Mouse (Mus musculus) embryonic facial prominence, embryonic 11.5 days (tissue): ENCODE data around the gene Fam171b. TPM values are rescaled to one million over a fixed set of nuclear protein-coding genes. Genes with fewer than 3 reads are reported as not detected.

Experiments
- ATAC-seq: fragments of 200-750 bp; cut with Nextera tagmentation; replicated peaks from 2 replicates; pipeline ENCODE4 v1.8.0; 2017; ENCODE audit warnings: low read depth; ENCODE audit not compliant: insufficient number of reproducible peaks, low FRiP score, low TSS enrichment
- DNase-seq: peaks from one replicate; pipeline ENCODE4 v3.0.0-alpha.2; 2015; ENCODE audit warnings: low spot score
- H3K27ac ChIP-seq: fragments of 300-500 bp; sonication (generic); replicated peaks from 2 replicates; pipeline ENCODE4 v1.5.1; 2014; ENCODE audit warnings: mild to moderate bottlenecking, low read depth, low read length, control low read depth
- H3K27me3 ChIP-seq: fragments of 300-500 bp; sonication (generic); 2 replicates; pipeline ENCODE4 v1.6.1; 2014; ENCODE audit warnings: mild to moderate bottlenecking, low read length, moderate library complexity, mixed read lengths; ENCODE audit not compliant: control insufficient read depth, insufficient read depth
- H3K36me3 ChIP-seq: fragments of 300-500 bp; sonication (generic); replicated peaks from 2 replicates; pipeline ENCODE4 v1.6.1; 2014; ENCODE audit warnings: low read depth, mild to moderate bottlenecking, low read length, moderate library complexity, mixed read lengths; ENCODE audit not compliant: control insufficient read depth, insufficient read depth
- H3K4me1 ChIP-seq: fragments of 300-500 bp; sonication (generic); 2 replicates; pipeline ENCODE4 v1.6.1; 2014; ENCODE audit warnings: low read length, mixed read lengths; ENCODE audit not compliant: control insufficient read depth, insufficient read depth
- H3K4me2 ChIP-seq: fragments of 300-500 bp; sonication (generic); 2 replicates; pipeline ENCODE4 v1.6.1; 2014; ENCODE audit warnings: low read depth, mild to moderate bottlenecking, control low read depth, low read length, moderate library complexity
- H3K4me3 ChIP-seq: fragments of 300-500 bp; sonication (generic); 2 replicates; pipeline ENCODE4 v1.5.1; 2014; ENCODE audit warnings: low read depth, low read length, control low read depth
- H3K9ac ChIP-seq: fragments of 300-500 bp; sonication (generic); replicated peaks from 2 replicates; pipeline ENCODE4 v1.6.1; 2014; ENCODE audit warnings: mild to moderate bottlenecking, control low read depth, low read length
- H3K9me3 ChIP-seq: fragments of 300-500 bp; sonication (generic); replicated peaks from 2 replicates; pipeline ENCODE4 v1.6.1; 2016; ENCODE audit warnings: mild to moderate bottlenecking, low read length, inconsistent platforms, mixed read lengths; ENCODE audit not compliant: control insufficient read depth
- WGBS: fragments of 180-500 bp; shearing (Covaris S2); extraction: QIAGEN DNeasy Blood & Tissue Kit; methylation state at CpG from one replicate; pipeline ENCODE4 v1.1.7; 2014; 5-methylcytosine and 5-hydroxymethylcytosine counted together
- polyA plus RNA-seq: library from polyadenylated mRNA; unstranded; fragments of >200 nt; fragmentation: Nextera tagmentation; extraction: Ambion mirVana; gene quantifications from 2 replicates; pipeline ENCODE4 v1.2.1, GENCODE M21; 2014

Gene Fam171b
- polyA plus RNA-seq, 1 experiment from 2014 or later, result 26.6 TPM

- ATAC-seq (no peak), DNase-seq (no peak)
- H3K27me3 ChIP-seq, result no peaks in the 10 kb centered on the region
- 69% methylated on average over 10 of the region's 10 CpGs for WGBS
- H3K36me3 ChIP-seq, result no peaks in the 10 kb centered on the region
- H3K4me1 ChIP-seq, result no peaks in the 10 kb centered on the region
- H3K27ac ChIP-seq, result no peak overlapping the region
- no peak overlapping the region for H3K4me2 ChIP-seq
- no peak overlapping the region for H3K9ac ChIP-seq
- H3K9me3 ChIP-seq, result no peaks in the 10 kb centered on the region
- no peak overlapping the region for H3K4me3 ChIP-seq
Observed at GRCm38 (mm10) chr2:83835313-83836070, 23.1 kb downstream of the Fam171b start.

GRCm38 (mm10) chr2:83848495-83848894 lies 36.1 kb downstream of the Fam171b start:
- H3K9ac ChIP-seq, result no peak overlapping the region
- ATAC-seq, result no peak
- H3K27ac ChIP-seq, result no peak overlapping the region
- H3K4me2 ChIP-seq, result no peak overlapping the region
- H3K9me3 ChIP-seq, result no peaks in the 10 kb centered on the region
- H3K36me3 ChIP-seq, result no peaks in the 10 kb centered on the region
- no peaks in the 10 kb centered on the region for H3K4me1 ChIP-seq
- no peak for DNase-seq
- WGBS, result 87% methylated on average over 3 of the region's 3 CpGs
- no peak overlapping the region for H3K4me3 ChIP-seq
- H3K27me3 ChIP-seq, result no peaks in the 10 kb centered on the region

GRCm38 (mm10) chr2:83853423-83853822 lies 41.0 kb downstream of the Fam171b start:
- Histone ChIP-seq H3K9me3 (no peaks in the 10 kb centered on the region), H3K36me3 (no peaks in the 10 kb centered on the region), H3K4me1 (no peaks in the 10 kb centered on the region), H3K9ac (no peak overlapping the region), H3K4me3 (no peak overlapping the region), H3K27ac (no peak overlapping the region), H3K4me2 (no peak overlapping the region), H3K27me3 (no peaks in the 10 kb centered on the region)
- ATAC-seq, result no peak
- no peak for DNase-seq
- WGBS, result 88% methylated on average over 10 of the region's 10 CpGs

- H3K9me3 ChIP-seq, result no peaks in the 10 kb centered on the region
Observed at GRCm38 (mm10) chr2:83856236-83856635, 43.8 kb downstream of the Fam171b start.

GRCm38 (mm10) chr2:83883850-83884420 lies 71.5 kb downstream of the Fam171b start:
- Histone ChIP-seq H3K4me1 (no peaks in the 10 kb centered on the region), H3K4me3 (no peak overlapping the region), H3K9me3 (no peaks in the 10 kb centered on the region), H3K27me3 (no peaks in the 10 kb centered on the region), H3K4me2 (no peak overlapping the region), H3K36me3 (no peaks in the 10 kb centered on the region), H3K27ac (no peak overlapping the region), H3K9ac (no peak overlapping the region)
- WGBS, result 86% methylated on average over 6 of the region's 6 CpGs
- DNase-seq, result no peak
- no peak for ATAC-seq

More at GRCm38 (mm10) chr2:83856236-83856635, 43.8 kb downstream of the Fam171b start:
- H3K36me3 ChIP-seq, result no peaks in the 10 kb centered on the region
- H3K9ac ChIP-seq, result no peak overlapping the region
- ATAC-seq, result no peak
- H3K27ac ChIP-seq, result no peak overlapping the region
- no peak overlapping the region for H3K4me3 ChIP-seq
- H3K4me1 ChIP-seq, result no peaks in the 10 kb centered on the region
- no peaks in the 10 kb centered on the region for H3K27me3 ChIP-seq
- DNase-seq, result peak; percentile 55
- H3K4me2 ChIP-seq, result no peak overlapping the region
- 36% methylated on average over 4 of the region's 4 CpGs for WGBS

- 96% methylated on average over 2 of the region's 2 CpGs for WGBS
- ATAC-seq (no peak), DNase-seq (no peak)
- Histone ChIP-seq H3K4me3 (no peak overlapping the region), H3K4me1 (no peaks in the 10 kb centered on the region), H3K27ac (no peak overlapping the region), H3K27me3 (no peaks in the 10 kb centered on the region), H3K9ac (no peak overlapping the region), H3K4me2 (no peak overlapping the region), H3K36me3 (no peaks in the 10 kb centered on the region), H3K9me3 (no peaks in the 10 kb centered on the region)
Observed at GRCm38 (mm10) chr2:83893701-83894100, 81.3 kb downstream of the Fam171b start.

GRCm38 (mm10) chr2:83901896-83902540 lies 89.6 kb downstream of the Fam171b start:
- 69% methylated on average over 2 of the region's 2 CpGs for WGBS
- no peak overlapping the region for H3K9ac ChIP-seq
- H3K4me1 ChIP-seq, result no peaks in the 10 kb centered on the region
- no peak overlapping the region for H3K4me2 ChIP-seq
- H3K9me3 ChIP-seq, result no peaks in the 10 kb centered on the region
- no peak overlapping the region for H3K27ac ChIP-seq
- H3K36me3 ChIP-seq, result no peaks in the 10 kb centered on the region
- H3K27me3 ChIP-seq, result no peaks in the 10 kb centered on the region
- DNase-seq (no peak), ATAC-seq (no peak)
- no peak overlapping the region for H3K4me3 ChIP-seq

- ATAC-seq, result no peak
- H3K4me2 ChIP-seq, result no peak overlapping the region
- H3K27me3 ChIP-seq, result no peaks in the 10 kb centered on the region
- no peak overlapping the region for H3K27ac ChIP-seq
- H3K9me3 ChIP-seq, result no peaks in the 10 kb centered on the region
- no peak overlapping the region for H3K4me3 ChIP-seq
- 28% methylated on average over 2 of the region's 2 CpGs for WGBS
- H3K9ac ChIP-seq, result no peak overlapping the region
- no peaks in the 10 kb centered on the region for H3K36me3 ChIP-seq
- no peak for DNase-seq
- no peaks in the 10 kb centered on the region for H3K4me1 ChIP-seq
Observed at GRCm38 (mm10) chr2:83929478-83930088, 117.1 kb downstream of the Fam171b start.
